Mouse (Mus musculus) neural tube, embryonic 13.5 days (tissue): ENCODE data around the gene Dnajc7. TPM values are rescaled to one million over a fixed set of nuclear protein-coding genes. Genes with fewer than 3 reads are reported as not detected.

Experiments used
- ATAC-seq: fragments of 200-750 bp; cut with Nextera tagmentation; 2 replicates; pipeline ENCODE4 v1.8.0; 2017; ENCODE audit warnings: low read depth, mild to moderate bottlenecking, moderate TSS enrichment, moderate library complexity
- H3K27ac ChIP-seq: fragments of 300-500 bp; sonication (generic); replicated peaks from 2 replicates; pipeline ENCODE4 v1.5.1; 2015; ENCODE audit warnings: moderate library complexity, mild to moderate bottlenecking, inconsistent platforms
- H3K27me3 ChIP-seq: fragments of 300-500 bp; sonication (generic); 2 replicates; pipeline ENCODE4 v1.6.1; 2015; ENCODE audit warnings: mild to moderate bottlenecking, inconsistent platforms
- H3K36me3 ChIP-seq: fragments of 300-500 bp; sonication (generic); 2 replicates; pipeline ENCODE4 v1.6.1; 2015; ENCODE audit warnings: mild to moderate bottlenecking, inconsistent platforms
- H3K4me1 ChIP-seq: fragments of 300-500 bp; sonication (generic); replicated peaks from 2 replicates; pipeline ENCODE4 v1.6.1; 2015; ENCODE audit warnings: inconsistent platforms
- H3K4me2 ChIP-seq: fragments of 300-500 bp; sonication (generic); 2 replicates; pipeline ENCODE4 v1.6.1; 2015; ENCODE audit warnings: inconsistent platforms, mild to moderate bottlenecking, moderate library complexity
- H3K4me3 ChIP-seq: fragments of 300-500 bp; sonication (generic); 2 replicates; pipeline ENCODE4 v1.5.1; 2015; ENCODE audit warnings: mild to moderate bottlenecking, inconsistent platforms
- H3K9ac ChIP-seq: fragments of 300-500 bp; sonication (generic); 2 replicates; pipeline ENCODE4 v1.6.1; 2015; ENCODE audit warnings: moderate library complexity, mild to moderate bottlenecking, inconsistent platforms
- H3K9me3 ChIP-seq: fragments of 300-500 bp; sonication (generic); 2 replicates; pipeline ENCODE4 v1.6.1; 2016; ENCODE audit warnings: inconsistent platforms
- WGBS: fragments of 180-500 bp; shearing (Covaris S2); methylation state at CpG from one replicate; pipeline ENCODE4 v1.1.7; 2015; 5-methylcytosine and 5-hydroxymethylcytosine counted together
- polyA plus RNA-seq: library from polyadenylated mRNA; unstranded; fragments of >200 nt; fragmentation: Nextera tagmentation; extraction: Ambion mirVana; gene quantifications from 2 replicates; pipeline ENCODE4 v1.2.1, GENCODE M21; 2015

The Dnajc7 gene
- polyA plus RNA-seq, 1 experiment from 2014 or later = 304 TPM

GRCm38 (mm10) chr11:100611627-100612026 is 8.3 kb downstream of the Dnajc7 start:
- Histone ChIP-seq H3K4me1 (peaks cover 35% of the 10 kb centered on the region), H3K27me3 (no peaks in the 10 kb centered on the region), H3K9me3 (no peaks in the 10 kb centered on the region), H3K9ac (no peak overlapping the region), H3K27ac (no peak overlapping the region), H3K4me2 (no peak overlapping the region), H3K36me3 (peaks cover 19% of the 10 kb centered on the region), H3K4me3 (no peak overlapping the region)
- 86% methylated on average over 6 of the region's 6 CpGs for WGBS
- ATAC-seq = no peak

DNA sequence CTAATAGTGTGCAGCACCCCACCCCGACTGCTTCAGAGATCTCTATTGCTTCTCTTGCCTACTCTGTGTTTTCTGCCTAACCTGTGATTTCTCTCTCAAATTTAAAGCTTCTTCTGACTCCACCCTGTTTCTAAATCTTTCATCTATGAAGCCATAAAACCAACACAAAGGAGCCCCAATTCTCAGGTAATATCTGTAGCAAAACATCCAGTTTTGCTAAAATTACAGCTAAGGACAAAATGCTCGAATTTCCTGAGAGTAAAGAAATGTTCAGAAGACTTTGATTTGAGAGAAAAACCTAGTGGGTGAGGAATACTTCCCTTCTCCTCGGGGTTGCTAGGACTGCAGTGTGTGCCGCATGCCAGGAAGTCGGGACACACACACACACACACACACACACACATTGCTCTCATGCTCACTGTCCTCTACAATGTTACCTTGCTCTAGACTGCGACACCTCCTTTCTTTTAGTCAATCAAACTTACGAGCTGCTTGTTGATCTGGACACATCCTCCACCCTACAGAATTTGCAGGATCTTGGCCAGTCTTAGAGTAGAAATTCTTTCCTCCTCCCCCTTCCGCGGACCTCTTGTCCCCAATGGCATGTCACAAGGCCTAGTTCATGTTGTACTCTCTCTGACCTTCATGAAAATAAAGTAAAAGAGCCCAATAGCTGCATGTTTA is 9.8 kb downstream of the Dnajc7 start:
- H3K4me3 ChIP-seq = no peak overlapping the region
- 0 out of 2 replicates have a peak overlapping the region, but pooled peaks have one; percentile 46 for H3K27ac ChIP-seq
- H3K9ac ChIP-seq = no peak overlapping the region
- no peak for ATAC-seq
- H3K4me2 ChIP-seq = no peak overlapping the region
- H3K9me3 ChIP-seq = no peaks in the 10 kb centered on the region
- 80% methylated on average over 9 of the region's 9 CpGs for WGBS
- peaks cover 38% of the 10 kb centered on the region for H3K4me1 ChIP-seq
- H3K27me3 ChIP-seq = no peaks in the 10 kb centered on the region
- peaks cover 14% of the 10 kb centered on the region for H3K36me3 ChIP-seq

- no peak for ATAC-seq
- peaks cover 14% of the 10 kb centered on the region for H3K36me3 ChIP-seq
- peaks cover 38% of the 10 kb centered on the region for H3K4me1 ChIP-seq
- no peak overlapping the region for H3K9ac ChIP-seq
- H3K9me3 ChIP-seq = no peaks in the 10 kb centered on the region
- no peak overlapping the region for H3K4me2 ChIP-seq
- no peak overlapping the region for H3K4me3 ChIP-seq
- 0 out of 2 replicates have a peak overlapping the region, but pooled peaks have one; percentile 46 for H3K27ac ChIP-seq
- H3K27me3 ChIP-seq = no peaks in the 10 kb centered on the region
- WGBS = 88% methylated on average over 5 of the region's 5 CpGs
Measured at GRCm38 (mm10) chr11:100609355-100609996, 10.5 kb downstream of the Dnajc7 start.

GRCm38 (mm10) chr11:100608796-100609195 is 11.2 kb downstream of the Dnajc7 start:
- no peak overlapping the region for H3K4me3 ChIP-seq
- H3K9ac ChIP-seq = no peak overlapping the region
- no peak for ATAC-seq
- no peak overlapping the region for H3K27ac ChIP-seq
- no peaks in the 10 kb centered on the region for H3K9me3 ChIP-seq
- no peaks in the 10 kb centered on the region for H3K27me3 ChIP-seq
- WGBS = 82% methylated on average over 4 of the region's 4 CpGs
- H3K4me1 ChIP-seq = peaks cover 45% of the 10 kb centered on the region
- no peak overlapping the region for H3K4me2 ChIP-seq
- H3K36me3 ChIP-seq = peaks cover 14% of the 10 kb centered on the region

- H3K9me3 ChIP-seq = no peaks in the 10 kb centered on the region
- H3K27me3 ChIP-seq = no peaks in the 10 kb centered on the region
- peaks cover 16% of the 10 kb centered on the region for H3K36me3 ChIP-seq
- no peak overlapping the region for H3K27ac ChIP-seq
- no peak overlapping the region for H3K4me2 ChIP-seq
- WGBS = 92% methylated on average over 6 of the region's 6 CpGs
- no peak overlapping the region for H3K9ac ChIP-seq
- H3K4me1 ChIP-seq = peaks cover 40% of the 10 kb centered on the region
- ATAC-seq = no peak
- H3K4me3 ChIP-seq = no peak overlapping the region
Measured at GRCm38 (mm10) chr11:100607121-100607520, 12.8 kb downstream of the Dnajc7 start.

GRCm38 (mm10) chr11:100605451-100605850 is 14.5 kb downstream of the Dnajc7 start:
- H3K36me3 ChIP-seq = peaks cover 24% of the 10 kb centered on the region
- no peak for ATAC-seq
- WGBS = 84% methylated on average over 10 of the region's 10 CpGs

GRCm38 (mm10) chr11:100604321-100605005 is 15.5 kb downstream of the Dnajc7 start:
- no peak overlapping the region for H3K27ac ChIP-seq

More at GRCm38 (mm10) chr11:100605451-100605850, 14.5 kb downstream of the Dnajc7 start:
- no peak overlapping the region for H3K4me2 ChIP-seq
- H3K27ac ChIP-seq = 0 out of 2 replicates have a peak overlapping the region, but pooled peaks have one; percentile 23
- no peak overlapping the region for H3K9ac ChIP-seq
- H3K9me3 ChIP-seq = no peaks in the 10 kb centered on the region
- H3K27me3 ChIP-seq = no peaks in the 10 kb centered on the region
- no peak overlapping the region for H3K4me3 ChIP-seq
- H3K4me1 ChIP-seq = peaks cover 34% of the 10 kb centered on the region

DNA sequence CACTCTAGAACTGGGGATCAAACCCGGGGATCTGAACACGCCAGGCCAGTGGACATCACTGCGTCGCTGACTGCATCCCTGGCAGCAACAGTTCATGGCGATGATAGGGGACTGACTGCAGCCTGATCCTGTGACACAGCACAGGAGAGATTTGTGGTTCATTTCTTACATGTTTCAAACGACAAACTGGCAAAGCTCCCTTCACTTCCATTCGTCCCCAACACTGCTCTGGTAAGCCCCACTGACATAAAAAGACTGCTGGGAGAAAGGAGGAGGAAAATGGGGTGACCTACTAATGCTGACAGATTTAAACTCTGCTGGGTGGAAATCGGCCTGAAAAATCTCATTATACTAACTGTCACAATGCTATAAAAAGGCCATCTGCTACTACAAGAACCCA is 16.2 kb downstream of the Dnajc7 start:
- H3K27ac ChIP-seq = no peak overlapping the region
- H3K27me3 ChIP-seq = no peaks in the 10 kb centered on the region
- peaks cover 24% of the 10 kb centered on the region for H3K4me1 ChIP-seq
- peaks cover 40% of the 10 kb centered on the region for H3K36me3 ChIP-seq
- no peaks in the 10 kb centered on the region for H3K9me3 ChIP-seq
- 83% methylated on average over 8 of the region's 8 CpGs for WGBS
- no peak overlapping the region for H3K4me3 ChIP-seq
- ATAC-seq = no peak
- no peak overlapping the region for H3K4me2 ChIP-seq
- H3K9ac ChIP-seq = no peak overlapping the region

More at GRCm38 (mm10) chr11:100604321-100605005, 15.5 kb downstream of the Dnajc7 start:
- no peak overlapping the region for H3K9ac ChIP-seq
- H3K4me3 ChIP-seq = no peak overlapping the region
- WGBS = 80% methylated on average over 4 of the region's 4 CpGs
- no peak overlapping the region for H3K4me2 ChIP-seq
- H3K4me1 ChIP-seq = peaks cover 25% of the 10 kb centered on the region
- H3K36me3 ChIP-seq = peaks cover 34% of the 10 kb centered on the region
- no peaks in the 10 kb centered on the region for H3K27me3 ChIP-seq
- H3K9me3 ChIP-seq = no peaks in the 10 kb centered on the region
- ATAC-seq = no peak

DNA sequence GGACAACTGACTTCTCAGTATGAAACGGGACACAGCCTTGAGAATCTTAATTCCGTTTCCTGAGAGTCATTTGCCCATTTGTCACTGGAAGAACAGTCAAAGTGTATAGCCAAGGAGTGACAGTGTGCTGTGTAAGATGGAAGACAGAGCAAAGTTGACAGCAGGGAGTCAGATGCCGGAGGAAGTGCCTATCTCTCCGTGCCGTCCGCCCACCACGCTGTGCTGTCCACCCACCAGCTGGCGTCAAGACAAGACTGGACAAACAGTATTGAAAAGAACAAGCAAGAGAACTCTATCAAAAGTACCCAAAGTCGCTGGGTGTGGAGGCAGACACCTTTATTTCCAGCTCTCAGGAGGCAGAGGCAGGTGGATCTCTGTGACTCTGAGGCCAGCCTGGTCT is 16.8 kb downstream of the Dnajc7 start:
- H3K27ac ChIP-seq = no peak overlapping the region
- peaks cover 20% of the 10 kb centered on the region for H3K4me1 ChIP-seq
- no peaks in the 10 kb centered on the region for H3K9me3 ChIP-seq
- H3K36me3 ChIP-seq = peaks cover 42% of the 10 kb centered on the region
- no peak for ATAC-seq
- no peaks in the 10 kb centered on the region for H3K27me3 ChIP-seq
- no peak overlapping the region for H3K9ac ChIP-seq
- 94% methylated on average over 9 of the region's 9 CpGs for WGBS
- H3K4me2 ChIP-seq = no peak overlapping the region
- H3K4me3 ChIP-seq = no peak overlapping the region

- ATAC-seq = no peak
- H3K4me2 ChIP-seq = no peak overlapping the region
- H3K9me3 ChIP-seq = no peaks in the 10 kb centered on the region
- H3K36me3 ChIP-seq = peaks cover 57% of the 10 kb centered on the region
- peaks cover 20% of the 10 kb centered on the region for H3K4me1 ChIP-seq
- no peak overlapping the region for H3K9ac ChIP-seq
- no peaks in the 10 kb centered on the region for H3K27me3 ChIP-seq
- 97% methylated on average over 3 of the region's 3 CpGs for WGBS
- H3K4me3 ChIP-seq = no peak overlapping the region
- H3K27ac ChIP-seq = no peak overlapping the region
Measured at GRCm38 (mm10) chr11:100601372-100601771, 18.6 kb downstream of the Dnajc7 start.

GRCm38 (mm10) chr11:100598074-100598473 is 21.9 kb downstream of the Dnajc7 start:
- no peak overlapping the region for H3K4me3 ChIP-seq
- H3K4me1 ChIP-seq = 0 out of 2 replicates have a peak, but pooled peaks cover 2% of the 10 kb centered on the region
- H3K36me3 ChIP-seq = peaks cover 89% of the 10 kb centered on the region
- no peak overlapping the region for H3K27ac ChIP-seq
- no peak overlapping the region for H3K9ac ChIP-seq
- H3K9me3 ChIP-seq = no peaks in the 10 kb centered on the region
- no peak for ATAC-seq
- H3K4me2 ChIP-seq = no peak overlapping the region
- 91% methylated on average over 4 of the region's 4 CpGs for WGBS
- H3K27me3 ChIP-seq = no peaks in the 10 kb centered on the region

GRCm38 (mm10) chr11:100595533-100595932 is 24.4 kb downstream of the Dnajc7 start:
- Histone ChIP-seq H3K27ac (no peak overlapping the region), H3K27me3 (no peaks in the 10 kb centered on the region), H3K36me3 (peaks cover 99% of the 10 kb centered on the region), H3K9ac (no peak overlapping the region), H3K4me2 (no peak overlapping the region), H3K4me1 (0 out of 2 replicates have a peak, but pooled peaks cover 2% of the 10 kb centered on the region), H3K4me3 (no peak overlapping the region), H3K9me3 (no peaks in the 10 kb centered on the region)
- no peak for ATAC-seq
- 90% methylated on average over 4 of the region's 4 CpGs for WGBS
